Mouse (Mus musculus) MN1 (cell line): ENCODE measurements around the gene Prr14.
"Not testable (repeated sequence)": the region's sequence is repeated elsewhere in the genome, so short reads cannot be mapped to it uniquely, and the experiment has no call there.

Experiments
- DNase-seq: peaks from one replicate; pipeline ENCODE4 v3.0.0-alpha.2; 2016; ENCODE audit warnings: low spot score

Gene Prr14

DNA sequence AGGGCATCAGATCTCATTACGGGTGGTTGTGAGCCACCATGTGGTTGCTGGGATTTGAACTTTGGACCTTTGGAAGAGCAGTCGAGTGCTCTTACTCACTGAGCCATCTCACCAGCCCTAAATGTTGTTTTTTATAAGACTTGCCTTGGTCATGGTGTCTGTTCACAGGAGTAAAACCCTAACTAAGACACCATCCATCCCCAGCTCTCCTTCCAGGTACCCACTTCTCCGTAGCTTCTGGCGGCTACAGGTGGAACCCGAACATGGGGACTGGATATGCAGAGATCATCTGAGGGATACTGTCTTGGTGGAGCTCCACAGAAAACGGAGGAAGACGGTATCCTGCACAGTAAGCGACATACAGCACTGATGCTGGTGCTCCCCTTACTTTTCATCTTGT is at the start of gene Prr14:
TSS of gene Prr14 (plus strand) at position 301 of the 400 bp plus-strand sequence.
- not testable (repeated sequence) for DNase-seq

DNA sequence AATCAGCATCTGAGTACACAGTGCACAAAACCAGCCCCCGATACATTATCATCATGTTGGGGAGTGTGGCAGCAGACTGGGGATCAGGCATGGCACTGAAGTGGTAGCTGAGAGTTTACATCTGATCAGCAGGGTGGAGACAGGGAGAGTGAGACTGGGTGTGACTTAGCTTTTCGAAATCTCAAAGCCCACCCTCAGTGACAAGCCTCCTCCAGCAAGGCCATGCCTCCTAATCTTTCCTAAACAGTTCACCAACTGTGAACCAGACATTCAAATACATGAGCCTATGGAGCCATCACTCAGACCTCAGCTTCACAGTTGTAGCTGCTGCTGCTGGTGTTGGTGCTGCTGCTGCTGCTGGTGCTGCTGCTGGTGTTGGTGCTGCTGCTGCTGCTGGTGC is 48.0 kb upstream of the Prr14 start:
- no peak for DNase-seq

DNA sequence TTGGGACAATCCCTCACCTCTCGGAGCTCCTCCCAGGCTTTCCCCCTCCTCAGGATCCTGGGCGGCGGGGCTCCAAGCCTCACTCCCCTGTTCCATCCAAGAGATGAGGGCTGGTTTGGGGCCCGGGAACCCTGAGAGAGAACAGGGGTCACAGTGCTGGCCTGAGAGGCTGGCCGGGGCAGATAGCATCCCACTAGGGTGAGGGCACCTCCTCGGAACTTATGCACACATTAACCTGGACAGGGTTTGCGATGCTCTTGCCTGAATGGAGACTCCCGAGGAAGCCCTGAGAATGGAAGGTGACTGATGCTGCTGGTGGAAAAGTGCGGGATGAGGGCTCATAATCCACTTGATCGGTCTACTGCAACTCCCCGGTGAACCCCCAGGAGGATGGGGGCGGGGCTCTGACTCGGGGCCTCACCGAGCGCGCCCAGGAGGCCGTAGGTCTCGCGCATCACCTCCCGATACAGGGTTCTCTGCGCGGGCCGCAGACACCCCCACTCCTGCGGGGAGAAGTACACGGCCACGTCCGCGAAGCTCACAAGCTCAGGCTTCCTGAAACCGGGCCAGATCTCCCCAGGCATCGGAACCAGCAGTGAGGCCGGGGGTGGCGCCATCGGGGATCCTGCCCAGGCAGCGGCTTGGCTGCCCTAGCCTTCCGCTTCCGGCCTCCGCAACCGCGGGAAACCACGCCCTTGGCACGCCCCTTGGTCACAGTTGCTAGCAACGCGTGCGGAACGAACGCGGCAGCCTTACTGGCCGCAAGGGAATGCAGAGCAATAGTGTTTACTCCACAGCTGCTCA is 37.8 kb upstream of the Prr14 start, which contains the start of gene Zfp688:
TSS of gene Zfp688 (minus strand) at position 681 of the 804 bp plus-strand sequence.
- peak; percentile 93 for DNase-seq

GRCm38 (mm10) chr7:127422247-127422646 is 37.2 kb upstream of the Prr14 start:
- DNase-seq: peak; percentile 44

DNA sequence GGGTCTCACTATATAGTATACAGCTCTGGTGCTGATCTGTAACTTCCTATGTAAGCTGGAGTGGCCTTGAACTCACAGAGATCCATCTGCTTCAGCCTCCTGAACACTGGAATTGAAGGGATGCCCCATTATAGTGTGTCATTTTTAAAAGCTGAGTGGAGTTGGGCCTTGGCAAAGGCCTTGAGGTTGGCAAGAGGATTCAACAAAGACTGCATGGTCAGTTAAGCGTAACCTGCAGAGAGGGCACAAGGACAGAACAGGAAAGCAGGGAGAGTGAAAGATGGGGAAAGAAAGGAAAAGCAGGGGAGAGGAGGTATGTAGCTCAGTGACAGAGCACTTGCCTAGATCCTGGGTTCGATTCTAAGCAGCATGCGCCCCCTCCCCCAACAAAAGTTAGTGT is 34.1 kb upstream of the Prr14 start:
- DNase-seq: no peak

DNA sequence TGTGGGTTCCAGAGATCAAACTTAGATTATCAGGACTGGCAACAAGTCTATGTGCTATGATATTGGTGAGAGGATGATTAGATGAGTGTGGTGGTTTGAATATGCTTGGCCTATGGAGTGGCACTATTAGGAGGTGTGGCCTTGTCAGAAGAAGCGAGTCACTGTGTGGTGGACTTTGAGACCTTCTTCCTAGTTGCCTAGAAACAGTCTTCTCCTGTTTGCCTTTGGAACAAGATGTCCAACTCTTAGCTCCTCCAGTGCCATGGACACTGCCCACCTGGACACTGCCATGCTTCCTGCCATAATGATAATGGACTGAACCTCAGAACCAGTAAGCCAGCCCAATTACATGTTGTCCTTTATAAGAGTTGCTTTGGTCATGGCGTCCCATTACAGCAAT is 33.5 kb upstream of the Prr14 start:
- DNase-seq: no peak

- DNase-seq: no peak
These were observed 33.1 kb upstream of the Prr14 start for GRCm38 (mm10) chr7:127426354-127426753.

DNA sequence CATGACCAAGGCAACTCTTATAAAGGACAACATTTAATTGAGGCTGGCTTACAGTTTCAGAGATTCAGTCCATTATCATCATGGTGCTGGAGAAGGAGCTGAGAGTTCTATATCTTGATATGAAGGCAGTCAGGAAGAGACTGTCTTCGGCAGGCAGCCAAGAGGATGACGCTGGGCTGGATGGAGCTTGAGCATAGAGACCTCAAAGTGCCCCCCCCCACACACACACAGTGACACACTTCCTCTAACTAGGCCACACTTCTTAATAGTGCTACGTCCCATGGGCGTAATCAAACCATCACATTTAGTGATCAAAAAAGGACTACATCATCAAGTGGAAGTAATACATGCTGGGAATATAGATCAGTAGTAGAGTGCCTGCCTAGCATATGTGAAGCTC is 24.2 kb upstream of the Prr14 start:
- no peak for DNase-seq

DNA sequence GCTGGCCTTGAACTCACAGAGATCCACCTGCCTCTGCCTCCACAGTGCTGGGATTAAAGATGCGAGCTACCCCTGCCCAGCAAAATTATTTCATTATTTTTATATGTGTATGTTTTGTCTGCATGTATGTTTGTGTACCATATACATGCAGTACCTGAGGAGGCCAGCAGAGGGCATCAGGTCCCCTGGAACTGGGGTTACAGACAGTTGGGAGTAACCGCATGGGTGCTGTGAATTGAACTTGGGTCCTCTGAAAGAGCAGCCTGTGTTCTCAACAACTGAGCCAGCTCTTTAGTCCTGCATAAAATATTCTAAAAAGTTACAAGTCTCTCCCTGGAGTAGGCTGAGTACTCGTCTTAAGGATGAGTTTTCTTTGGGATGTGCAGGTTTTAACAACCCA is 21.7 kb upstream of the Prr14 start:
- DNase-seq: no peak

DNA sequence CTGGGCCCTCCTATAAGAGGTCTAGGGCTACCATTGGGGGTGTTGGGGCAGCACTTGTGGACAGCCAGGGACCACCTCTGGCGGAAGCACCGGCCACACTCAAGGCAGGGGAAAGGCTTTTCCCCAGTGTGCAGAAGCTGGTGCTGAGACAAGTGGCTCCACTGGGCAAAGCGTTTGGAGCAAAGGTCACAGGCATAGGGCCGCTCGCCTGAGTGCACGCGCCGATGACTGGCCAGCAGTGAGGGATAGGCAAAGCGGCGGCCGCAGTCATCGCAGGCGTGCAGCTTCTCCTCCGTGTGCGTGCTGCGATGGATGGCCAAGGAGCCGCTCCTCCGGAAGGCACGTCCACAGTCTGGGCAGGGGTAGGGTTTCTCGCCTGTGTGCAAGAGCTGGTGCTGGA is 15.4 kb upstream of the Prr14 start:
- no peak for DNase-seq

GRCm38 (mm10) chr7:127448521-127449300 is 10.7 kb upstream of the Prr14 start, which contains the start of gene Zfp689:
Gene Zfp689, minus strand, starts transcription at chr7:127449158.
- DNase-seq: peak; percentile 96

- no peak for DNase-seq
These were observed 9.4 kb upstream of the Prr14 start for GRCm38 (mm10) chr7:127449966-127450365.

GRCm38 (mm10) chr7:127453056-127453455 is 6.4 kb upstream of the Prr14 start:
- no peak for DNase-seq

GRCm38 (mm10) chr7:127454905-127455304 is 4.5 kb upstream of the Prr14 start:
- no peak for DNase-seq

GRCm38 (mm10) chr7:127458371-127459122 is 864 bp upstream of the Prr14 start:
- not testable (repeated sequence) for DNase-seq

DNA sequence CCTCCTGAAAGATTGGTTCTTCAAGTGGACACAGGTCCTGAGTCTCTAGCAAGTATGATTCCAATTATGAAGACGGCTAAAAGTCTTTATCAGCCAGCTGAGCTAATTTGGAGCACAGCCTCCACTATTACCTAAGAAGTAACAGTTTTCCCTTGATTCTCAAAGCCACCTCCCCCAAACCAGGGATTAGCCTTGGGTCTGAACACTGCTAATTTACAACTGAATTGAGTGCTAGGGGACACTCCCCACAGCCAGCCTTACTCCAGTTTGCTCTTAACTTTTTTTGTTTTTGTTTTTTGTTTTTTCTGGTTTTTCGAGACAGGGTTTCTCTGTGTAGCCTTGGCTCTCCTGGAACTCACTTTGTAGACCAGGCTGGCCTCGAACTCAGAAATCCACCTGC is 5.8 kb downstream of the Prr14 start:
- no peak for DNase-seq

DNA sequence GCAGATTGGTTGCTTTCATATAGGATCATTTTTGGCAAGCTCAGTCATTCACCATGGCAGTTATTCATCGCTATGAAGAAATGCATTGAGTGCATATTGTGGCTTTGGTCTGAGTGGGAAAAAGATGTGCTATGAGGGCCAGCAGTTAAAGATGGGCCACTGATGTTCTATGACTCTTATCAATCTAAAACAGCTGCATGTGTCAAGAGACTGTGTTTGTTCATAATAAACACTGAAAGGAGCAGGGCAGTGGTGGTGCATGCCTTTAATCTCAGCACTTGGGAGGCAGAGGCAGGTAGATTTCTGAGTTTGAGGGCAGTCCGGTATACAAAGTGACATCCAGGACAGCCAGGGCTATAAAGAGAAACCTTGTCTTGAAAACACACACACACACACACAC is 6.3 kb downstream of the Prr14 start:
- not testable (repeated sequence) for DNase-seq

GRCm38 (mm10) chr7:127466606-127467005 is 7.2 kb downstream of the Prr14 start:
- DNase-seq: no peak

DNA sequence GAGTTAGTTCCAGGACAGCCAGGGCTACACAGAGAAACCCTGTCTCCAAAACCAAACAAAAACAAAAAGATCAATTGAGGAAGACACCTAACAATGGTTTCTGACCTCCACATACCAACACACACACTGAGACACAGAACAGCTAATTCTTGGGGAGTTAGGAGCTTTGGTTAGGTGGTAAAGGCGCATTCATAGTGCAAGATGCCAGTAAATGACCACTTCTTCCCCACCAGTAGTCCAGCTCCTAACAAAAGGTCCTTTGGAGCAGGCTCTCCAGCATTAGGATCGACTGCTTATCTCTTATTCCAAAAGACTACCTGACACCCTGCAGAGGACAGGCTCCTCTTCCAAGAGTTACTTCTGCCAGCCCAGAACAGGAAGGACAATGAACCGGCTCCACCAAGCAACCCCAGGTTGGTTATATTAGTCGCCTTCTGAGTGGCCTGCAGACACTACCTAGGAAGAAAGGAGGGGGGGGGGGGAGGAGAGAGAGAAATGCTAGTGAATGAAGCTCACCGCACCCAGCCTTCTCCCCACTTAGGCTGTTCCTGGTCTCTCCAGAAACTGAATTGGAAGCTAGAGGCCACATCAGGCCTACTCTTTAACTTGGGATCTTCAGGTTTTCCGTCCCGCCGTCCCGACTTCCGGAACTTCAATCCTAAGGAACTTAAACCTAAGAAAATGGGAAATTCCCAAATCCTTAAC is 10.8 kb downstream of the Prr14 start:
- peak; percentile 22 for DNase-seq

DNA sequence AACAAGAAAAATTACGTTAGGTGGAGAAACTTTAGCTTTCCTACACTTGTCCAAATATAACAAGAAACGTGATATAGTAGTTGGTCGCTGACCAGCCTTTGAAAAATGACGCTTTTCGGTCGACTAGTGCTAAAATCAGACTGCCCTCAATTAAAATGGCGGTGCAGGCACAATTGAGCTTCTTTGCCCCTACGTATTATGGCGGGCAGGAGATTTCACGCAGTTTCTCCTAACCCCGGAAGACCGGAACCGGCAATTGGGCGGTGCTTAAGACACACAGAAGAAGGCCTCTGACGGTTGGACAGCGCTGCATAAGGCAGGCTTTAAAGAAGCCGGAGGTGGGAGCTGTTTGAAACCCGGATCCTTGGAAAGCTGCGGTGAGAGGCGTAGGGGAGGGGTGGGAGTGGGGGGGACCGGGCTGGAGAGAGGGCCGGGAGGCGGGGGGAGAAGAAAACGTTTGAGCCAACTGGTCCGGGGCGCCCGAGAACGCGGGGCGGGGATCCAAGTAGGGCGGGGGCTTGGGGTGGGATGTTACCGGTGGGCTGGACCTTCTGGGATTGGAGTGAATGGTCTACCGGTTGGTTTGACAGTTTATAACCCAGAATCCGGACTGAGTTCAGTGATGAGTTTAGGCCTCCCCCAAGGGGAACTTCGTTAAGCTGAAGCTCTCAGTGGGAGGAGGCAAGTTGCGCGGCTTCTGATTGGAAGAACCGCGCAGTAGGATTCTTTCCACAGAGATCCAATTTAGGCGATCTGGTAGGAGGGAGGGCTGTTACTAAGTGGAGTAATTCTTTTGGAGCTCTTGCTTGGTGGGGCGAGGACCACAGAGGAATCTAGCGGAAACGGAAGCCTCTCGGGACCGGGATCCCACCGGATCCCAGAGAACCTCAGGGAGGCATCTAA is 11.6 kb downstream of the Prr14 start:
- peak; percentile 97 for DNase-seq

DNA sequence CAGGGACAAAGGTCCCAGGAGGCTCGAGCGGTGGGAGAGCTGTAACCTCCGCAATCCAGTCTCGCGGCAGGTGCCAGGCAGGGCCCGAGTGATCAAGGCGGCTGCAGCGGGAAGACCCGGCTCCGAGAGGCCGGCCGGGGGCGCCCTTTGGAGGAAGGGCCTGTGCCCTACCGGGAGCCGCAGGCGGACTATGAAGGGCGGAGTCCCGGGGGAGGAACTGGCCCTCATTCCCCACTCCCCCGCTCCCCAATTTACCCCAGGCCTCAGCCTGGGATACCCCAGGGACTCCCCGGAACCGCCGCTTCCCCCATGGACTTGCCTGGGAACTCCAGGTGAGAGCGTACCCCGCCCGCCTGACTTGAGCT is 12.2 kb downstream of the Prr14 start:
- peak; percentile 89 for DNase-seq
